Mouse (Mus musculus): ENCODE data around the gene Hcst. TPM values are rescaled to one million over a fixed set of nuclear protein-coding genes. Genes with fewer than 3 reads are reported as not detected.

Gene Hcst
- polyA plus RNA-seq (2015; fragmentation: Nextera tagmentation; extraction: Ambion mirVana) = 2.2 and 2.5 TPM in 2 replicates

- H3K27ac ChIP-seq = no peak within 1 kb of the TSS
- H3K36me3 ChIP-seq = no peaks in the 10 kb centered on the region
- H3K9ac ChIP-seq = no peak within 1 kb of the TSS
- H3K4me2 ChIP-seq (replicated peaks) = no peak within 1 kb of the TSS
- no peak within 1 kb of the TSS for H3K4me3 ChIP-seq (replicated peaks)
- no peak for ATAC-seq
- H3K27me3 ChIP-seq (replicated peaks) = no peaks in the 10 kb centered on the region
- WGBS = 71% methylated on average over 10 of the region's 10 CpGs
- no peaks in the 10 kb centered on the region for H3K9me3 ChIP-seq
- H3K4me1 ChIP-seq (replicated peaks) = peaks cover 13% of the 10 kb centered on the region; the same call in 1 of the 2 replicates
These were observed at the start of gene Hcst for GRCm38 (mm10) chr7:30419561-30420499. Hcst (minus strand) TSS chr7:30419854.

GRCm38 (mm10) chr7:30464816-30465300 lies 45.2 kb upstream of the Hcst start:
- no peak overlapping the region for H3K9ac ChIP-seq
- peaks cover 75% of the 10 kb centered on the region for H3K27me3 ChIP-seq (replicated peaks)
- ATAC-seq = no peak
- no peaks in the 10 kb centered on the region for H3K36me3 ChIP-seq
- H3K4me3 ChIP-seq (replicated peaks) = no peak overlapping the region
- no peaks in the 10 kb centered on the region for H3K9me3 ChIP-seq
- no peak overlapping the region for H3K27ac ChIP-seq
- no peaks in the 10 kb centered on the region for H3K4me1 ChIP-seq (replicated peaks)
- no peak overlapping the region for H3K4me2 ChIP-seq (replicated peaks)
- WGBS = 14% methylated on average over 6 of the region's 6 CpGs

- ATAC-seq = no peak
- Histone ChIP-seq H3K9ac (no peak overlapping the region), H3K27ac (no peak overlapping the region), H3K4me3 (replicated peaks) (no peak overlapping the region), H3K9me3 (no peaks in the 10 kb centered on the region), H3K36me3 (no peaks in the 10 kb centered on the region), H3K27me3 (replicated peaks) (peaks cover 83% of the 10 kb centered on the region), H3K4me2 (replicated peaks) (no peak overlapping the region), H3K4me1 (replicated peaks) (no peaks in the 10 kb centered on the region)
- 26% methylated on average over 4 of the region's 4 CpGs for WGBS
These were observed 44.3 kb upstream of the Hcst start for GRCm38 (mm10) chr7:30463996-30464395.

- no peak overlapping the region for H3K9ac ChIP-seq
- H3K9me3 ChIP-seq = no peaks in the 10 kb centered on the region
- 38% methylated on average over 7 of the region's 7 CpGs for WGBS
- no peak overlapping the region for H3K4me3 ChIP-seq (replicated peaks)
- H3K27ac ChIP-seq = no peak overlapping the region
- no peak for ATAC-seq
- peaks cover 86% of the 10 kb centered on the region for H3K27me3 ChIP-seq (replicated peaks)
- H3K36me3 ChIP-seq = no peaks in the 10 kb centered on the region
- H3K4me1 ChIP-seq (replicated peaks) = no peaks in the 10 kb centered on the region
- no peak overlapping the region for H3K4me2 ChIP-seq (replicated peaks)
These were observed 43.9 kb upstream of the Hcst start for GRCm38 (mm10) chr7:30463568-30463967.

- WGBS = 35% methylated on average over 6 of the region's 6 CpGs
- no peak overlapping the region for H3K4me2 ChIP-seq (replicated peaks)
- H3K27me3 ChIP-seq (replicated peaks) = peaks cover 92% of the 10 kb centered on the region
- no peak for ATAC-seq
- peaks cover 11% of the 10 kb centered on the region for H3K4me1 ChIP-seq (replicated peaks)
- H3K4me3 ChIP-seq (replicated peaks) = no peak overlapping the region
- no peak overlapping the region for H3K27ac ChIP-seq
- no peaks in the 10 kb centered on the region for H3K36me3 ChIP-seq
- no peak overlapping the region for H3K9ac ChIP-seq
- no peaks in the 10 kb centered on the region for H3K9me3 ChIP-seq
These were observed 39.8 kb upstream of the Hcst start for GRCm38 (mm10) chr7:30459484-30459883.

GRCm38 (mm10) chr7:30457629-30458330 lies 38.1 kb upstream of the Hcst start, which contains the start of the genes Kirrel2 and Nphs1:
Kirrel2 (minus strand) TSS chr7:30457690.
Nphs1 (plus strand) TSS chr7:30458315.
- no peak within 1 kb of the TSS for H3K27ac ChIP-seq
- peak within 1 kb of the TSS; percentile 46 for H3K4me2 ChIP-seq (replicated peaks)
- H3K9ac ChIP-seq = 0 out of 2 replicates have a peak within 1 kb of the TSS, but pooled peaks have one; percentile 5
- WGBS = 3% methylated on average over 16 of the region's 16 CpGs
- peaks cover 97% of the 10 kb centered on the region for H3K27me3 ChIP-seq (replicated peaks)
- no peaks in the 10 kb centered on the region for H3K9me3 ChIP-seq
- H3K36me3 ChIP-seq = no peaks in the 10 kb centered on the region
- H3K4me1 ChIP-seq (replicated peaks) = peaks cover 17% of the 10 kb centered on the region
- H3K4me3 ChIP-seq (replicated peaks) = peak within 1 kb of the TSS; percentile 14
- ATAC-seq = peak; percentile 60

GRCm38 (mm10) chr7:30456911-30457628 lies 37.4 kb upstream of the Hcst start:
- ATAC-seq = no peak
- H3K27ac ChIP-seq = no peak overlapping the region
- peak overlapping the region; percentile 14 for H3K4me3 ChIP-seq (replicated peaks)
- no peaks in the 10 kb centered on the region for H3K9me3 ChIP-seq
- 0 out of 2 replicates have a peak overlapping the region, but pooled peaks have one; percentile 5 for H3K9ac ChIP-seq
- H3K4me1 ChIP-seq (replicated peaks) = peaks cover 17% of the 10 kb centered on the region
- peak overlapping the region; percentile 46 for H3K4me2 ChIP-seq (replicated peaks)
- WGBS = 1% methylated on average over 31 of the region's 31 CpGs
- H3K27me3 ChIP-seq (replicated peaks) = peaks cover 94% of the 10 kb centered on the region
- H3K36me3 ChIP-seq = no peaks in the 10 kb centered on the region

- H3K9ac ChIP-seq = no peak overlapping the region
- H3K4me1 ChIP-seq (replicated peaks) = peaks cover 17% of the 10 kb centered on the region
- no peak for ATAC-seq
- H3K4me2 ChIP-seq (replicated peaks) = peak overlapping the region; percentile 46
- WGBS = under 1% methylated on average over 9 of the region's 9 CpGs
- no peak overlapping the region for H3K27ac ChIP-seq
- peaks cover 88% of the 10 kb centered on the region for H3K27me3 ChIP-seq (replicated peaks)
- no peaks in the 10 kb centered on the region for H3K9me3 ChIP-seq
- peak overlapping the region; percentile 14 for H3K4me3 ChIP-seq (replicated peaks)
- H3K36me3 ChIP-seq = no peaks in the 10 kb centered on the region
These were observed 36.8 kb upstream of the Hcst start for GRCm38 (mm10) chr7:30456487-30456886.

- no peak overlapping the region for H3K9ac ChIP-seq
- peaks cover 71% of the 10 kb centered on the region for H3K27me3 ChIP-seq (replicated peaks)
- 15% methylated on average over 6 of the region's 6 CpGs for WGBS
- peaks cover 17% of the 10 kb centered on the region for H3K4me1 ChIP-seq (replicated peaks)
- H3K9me3 ChIP-seq = no peaks in the 10 kb centered on the region
- peak; percentile 25; the same call in 1 of the 2 replicates for ATAC-seq
- peak overlapping the region; percentile 48 for H3K4me2 ChIP-seq (replicated peaks)
- peak overlapping the region; percentile 17; the same call in 1 of the 2 replicates for H3K4me3 ChIP-seq (replicated peaks)
- no peaks in the 10 kb centered on the region for H3K36me3 ChIP-seq
- no peak overlapping the region for H3K27ac ChIP-seq
These were observed 34.6 kb upstream of the Hcst start for GRCm38 (mm10) chr7:30454259-30454658.

GRCm38 (mm10) chr7:30453766-30454165 lies 34.1 kb upstream of the Hcst start:
- Histone ChIP-seq H3K4me2 (replicated peaks) (peak overlapping the region; percentile 48), H3K4me1 (replicated peaks) (peaks cover 17% of the 10 kb centered on the region), H3K27me3 (replicated peaks) (peaks cover 67% of the 10 kb centered on the region), H3K36me3 (no peaks in the 10 kb centered on the region), H3K27ac (no peak overlapping the region), H3K9ac (no peak overlapping the region), H3K9me3 (no peaks in the 10 kb centered on the region), H3K4me3 (replicated peaks) (peak overlapping the region; percentile 17; the same call in 1 of the 2 replicates)
- peak; percentile 88 for ATAC-seq
- WGBS = 1% methylated on average over 25 of the region's 25 CpGs

GRCm38 (mm10) chr7:30453327-30453726 lies 33.7 kb upstream of the Hcst start:
- H3K27me3 ChIP-seq (replicated peaks) = peaks cover 63% of the 10 kb centered on the region
- no peaks in the 10 kb centered on the region for H3K36me3 ChIP-seq
- H3K9me3 ChIP-seq = no peaks in the 10 kb centered on the region
- ATAC-seq = 0 out of 2 replicates have a peak, but pooled peaks have one; percentile 5
- H3K27ac ChIP-seq = no peak overlapping the region
- peak overlapping the region; percentile 48; the same call in 1 of the 2 replicates for H3K4me2 ChIP-seq (replicated peaks)
- 17% methylated on average over 25 of the region's 25 CpGs for WGBS
- H3K9ac ChIP-seq = no peak overlapping the region
- H3K4me3 ChIP-seq (replicated peaks) = no peak overlapping the region
- peaks cover 17% of the 10 kb centered on the region for H3K4me1 ChIP-seq (replicated peaks)

Measured in intestine, embryonic 15.5 days (tissue).